Mouse (Mus musculus) embryo, embryonic 10 days (tissue): ENCODE measurements around the gene Lrch4.
"Not testable (repeated sequence)": the region's sequence is repeated elsewhere in the genome, so short reads cannot be mapped to it uniquely, and the experiment has no call there.

ENCODE experiments used
- DNase-seq: peaks from one replicate; pipeline ENCODE4 v3.0.0-alpha.2; 2015; ENCODE audit warnings: low spot score

The Lrch4 gene

GRCm38 (mm10) chr5:137613076-137613475 is 15.8 kb upstream of the Lrch4 start:
- DNase-seq, result no peak

- no peak for DNase-seq
Observed at GRCm38 (mm10) chr5:137613550-137613949, 15.4 kb upstream of the Lrch4 start, which contains the start of gene Pcolce. Gene Pcolce, minus strand, starts transcription at chr5:137613784.

GRCm38 (mm10) chr5:137614921-137615320 is 14.0 kb upstream of the Lrch4 start:
- DNase-seq, result not testable (repeated sequence)

- no peak for DNase-seq
Observed at GRCm38 (mm10) chr5:137615347-137615746, 13.6 kb upstream of the Lrch4 start.

GRCm38 (mm10) chr5:137623937-137624530 is 4.9 kb upstream of the Lrch4 start:
- no peak for DNase-seq

GRCm38 (mm10) chr5:137627991-137628390 is 930 bp upstream of the Lrch4 start:
- DNase-seq, result no peak

- peak; percentile 85 for DNase-seq
Observed at GRCm38 (mm10) chr5:137629306-137629721, 393 bp downstream of the Lrch4 start.

- DNase-seq, result no peak
Observed at GRCm38 (mm10) chr5:137629906-137630545, 1.1 kb downstream of the Lrch4 start.

- DNase-seq, result peak; percentile 24
Observed at GRCm38 (mm10) chr5:137630602-137631001, 1.7 kb downstream of the Lrch4 start.

- no peak for DNase-seq
Observed at GRCm38 (mm10) chr5:137631171-137631570, 2.2 kb downstream of the Lrch4 start.

GRCm38 (mm10) chr5:137631591-137631990 is 2.7 kb downstream of the Lrch4 start:
- DNase-seq, result no peak

GRCm38 (mm10) chr5:137633397-137634084 is 4.6 kb downstream of the Lrch4 start:
- no peak for DNase-seq

- no peak for DNase-seq
Observed at GRCm38 (mm10) chr5:137639472-137639871, 10.6 kb downstream of the Lrch4 start.

- DNase-seq, result no peak
Observed at GRCm38 (mm10) chr5:137641054-137641453, 12.1 kb downstream of the Lrch4 start, which contains the start of gene Sap25. Gene Sap25, plus strand, starts transcription at chr5:137641334.

- no peak for DNase-seq
Observed at GRCm38 (mm10) chr5:137642886-137643285, 14.0 kb downstream of the Lrch4 start.

- no peak for DNase-seq
Observed at GRCm38 (mm10) chr5:137644484-137644883, 15.6 kb downstream of the Lrch4 start.

- peak; percentile 57 for DNase-seq
Observed at GRCm38 (mm10) chr5:137645091-137645651, 16.2 kb downstream of the Lrch4 start.

GRCm38 (mm10) chr5:137645652-137646091 is 16.8 kb downstream of the Lrch4 start, which contains the start of gene Irs3:
Gene Irs3, minus strand, starts transcription at chr5:137645714.
- peak; percentile 41 for DNase-seq

GRCm38 (mm10) chr5:137647827-137648601 is 19.1 kb downstream of the Lrch4 start:
- DNase-seq, result no peak

GRCm38 (mm10) chr5:137649251-137649650 is 20.3 kb downstream of the Lrch4 start:
- no peak for DNase-seq

GRCm38 (mm10) chr5:137649669-137650571 is 21.0 kb downstream of the Lrch4 start:
- DNase-seq, result peak; percentile 29
